Mouse (Mus musculus) ES-Bruce4 (cell line): Measurements from ENCODE around the gene Rpl12.

Experiments used
- CTCF ChIP-seq: IDR thresholded peaks from one replicate; pipeline ENCODE4 v1.8.1; 2011; ENCODE audit warnings: low read depth, low read length
- POLR2A ChIP-seq: IDR thresholded peaks from one replicate; pipeline ENCODE4 v1.8.1; 2011; ENCODE audit warnings: low read length; ENCODE audit not compliant: insufficient read depth

GRCm38 (mm10) chr2:32985844-32986243 is 24.5 kb downstream of the Rpl12 start:
- TF ChIP-seq POLR2A: no peak
- TF ChIP-seq CTCF: no peak
